21 mouse cellular contexts compared by ENCODE assay signal in genomic region chr6:85498147-85498546, GRCm38 (mm10). TPM values are rescaled to one million over a fixed set of nuclear protein-coding genes. Genes with fewer than 3 reads are reported as not detected.
A peak's percentile ranks its signal among the peaks of the same experiment; 100 is the strongest.
DNase-seq lines count a peak whose midpoint lies in the region; TF ChIP-seq lines count a peak whose summit lies in the region.
"Had no signal": no experiment of that assay in that cellular context is flagged by ENCODE, and none has a peak within 500 bp of the region (broad histone marks: within the 10 kb centered on the region; RNA-seq: fewer than 3 reads in every experiment).

No protein-coding gene starts in this region.

- H3K27ac ChIP-seq in gastrocnemius, adult 2 months = no peak overlapping the region
- H3K27ac ChIP-seq: forebrain, embryonic 13.5 days; heart, embryonic 13.5 days; kidney, embryonic 15.5 days; left cerebral cortex, adult 2 months; midbrain, embryonic 12.5 days had no signal

- DNase-seq in embryo, embryonic 10 days (ENCODE audit: low spot score) = peak; percentile 28
- DNase-seq in embryo, embryonic 9.5 days (ENCODE audit: extremely low spot score) = no peak
- peak; percentile 56 for DNase-seq in testis, postnatal 10 days (ENCODE audit: low spot score)
- DNase-seq in testis, postnatal 14 days (ENCODE audit: low spot score) = no peak
- DNase-seq in embryo, embryonic 11 days = peak; percentile 38
- peak; percentile 61 for DNase-seq in retina, postnatal 1 day
- no peak for DNase-seq in gastrocnemius, postnatal 4 days (ENCODE audit: low spot score in 2 of 2)
- DNase-seq in gastrocnemius, adult 2 months = no peak
- DNase-seq: adrenal gland, postnatal 25 days; B cell, adult 2 months; cerebellum, adult 8-10 months; heart, postnatal 36 days; lung, postnatal 4 days; right cerebral cortex, adult 18-20 months had no signal

- H3K4me3 ChIP-seq in gastrocnemius, adult 2 months = no peak overlapping the region
- H3K4me3 ChIP-seq: forebrain, embryonic 13.5 days; heart, embryonic 13.5 days; kidney, embryonic 15.5 days; left cerebral cortex, adult 2 months; midbrain, embryonic 12.5 days had no signal

- no peak for TF ChIP-seq CTCF in gastrocnemius, adult 2 months (IDR thresholded peaks at IDR 0.05)

- intact Hi-C loops in gastrocnemius, adult 2 months (cut with DNase I) = no loop called here

RNA-seq across cellular contexts. Expression of gene Fbxo41, which starts 4.6 kb away (rescaled TPM):
- under 1 TPM; 0.08 to 0.10 TPM for total RNA-seq in gastrocnemius, postnatal 4 days (2021)
- total RNA-seq in gastrocnemius, adult 2 months (2021) = under 1 TPM in 1 of 2 experiments, not detected in 1; 0.03 TPM
- total RNA-seq: granulocyte monocyte progenitor cell, adult 5-6 weeks; heart, postnatal 36 days; neutrophil, adult 5-6 weeks had no signal

RNA-seq across cellular contexts. Expression of gene Egr4, which starts 15.2 kb away (rescaled TPM):
- not detected for total RNA-seq in gastrocnemius, postnatal 4 days (2021)
- not detected for total RNA-seq in gastrocnemius, adult 2 months (2021)
- total RNA-seq: adrenal gland, postnatal 25 days; granulocyte monocyte progenitor cell, adult 5-6 weeks; heart, postnatal 36 days; neutrophil, adult 5-6 weeks had no signal

RNA-seq across cellular contexts. Expression of gene Pradc1, which starts 46.4 kb away (rescaled TPM):
- total RNA-seq in gastrocnemius, postnatal 4 days (2021) = 10 to 100 TPM; 27.6 to 28.1 TPM
- 10 to 100 TPM; 14.8 to 15.9 TPM for total RNA-seq in gastrocnemius, adult 2 months (2021)

RNA-seq across cellular contexts. Expression of gene Cct7, which starts 46.8 kb away (rescaled TPM):
- total RNA-seq in gastrocnemius, postnatal 4 days (2021) = 100 to 1,000 TPM; 194 to 199 TPM
- total RNA-seq in gastrocnemius, adult 2 months (2021) = 100 to 1,000 TPM; 127 to 135 TPM

Comparison
In these comparisons a context has a peak if more than half of its experiments do, and no peak if none do; other contexts are left out.
1. DNase-seq: peak in embryo, embryonic 10 days (single experiment), testis, postnatal 10 days (single experiment), embryo, embryonic 11 days (single experiment) and retina, postnatal 1 day (single experiment); none in embryo, embryonic 9.5 days (single experiment), testis, postnatal 14 days (single experiment), gastrocnemius, postnatal 4 days (0 of 2) and gastrocnemius, adult 2 months (single experiment).